Mouse (Mus musculus): ENCODE data around the gene Spag9.
"Not testable (repeated sequence)": the region's sequence is repeated elsewhere in the genome, so short reads cannot be mapped to it uniquely, and the experiment has no call there.

Gene Spag9

DNA sequence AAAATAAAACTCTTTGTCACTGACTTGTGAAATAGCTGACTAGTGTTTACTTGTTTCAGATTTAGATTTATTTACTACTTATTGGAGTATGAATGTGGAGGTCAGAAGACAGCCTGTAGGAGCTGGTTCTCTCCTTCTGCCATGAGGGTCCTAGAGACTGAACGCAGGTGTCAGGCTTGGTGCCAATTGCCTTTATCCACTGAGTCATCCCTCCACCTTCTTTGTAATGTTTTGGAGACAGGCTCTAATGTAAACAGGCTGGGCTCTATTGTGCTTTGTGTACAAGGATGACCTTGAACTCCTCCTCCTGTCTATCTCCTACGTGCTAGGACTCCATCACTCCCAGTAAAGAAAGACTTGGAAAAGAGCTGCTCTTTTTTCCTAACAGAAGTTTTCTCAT is 51.4 kb downstream of the Spag9 start:
- no peak for DNase-seq (ENCODE audit: low spot score in 2 of 2)

DNA sequence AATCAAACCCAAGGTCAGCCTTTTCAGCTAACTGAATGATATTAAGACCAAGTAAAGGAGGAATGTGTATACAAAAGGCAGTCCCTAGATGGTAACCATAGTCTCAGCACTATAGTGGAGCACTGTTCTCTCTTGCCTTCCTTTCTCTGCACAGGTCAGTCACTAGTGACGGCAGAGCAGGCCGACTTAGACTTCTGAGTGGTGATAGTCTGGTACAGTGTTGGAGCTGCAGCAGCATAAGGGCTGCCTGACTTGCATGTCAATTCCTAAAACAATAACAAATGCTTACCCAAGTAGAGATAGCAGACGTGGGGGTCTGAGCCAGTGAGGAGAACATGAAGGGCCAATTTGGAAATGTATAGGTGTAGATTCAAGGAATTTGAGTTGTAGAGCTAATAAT is 58.3 kb downstream of the Spag9 start:
- no peak for DNase-seq (ENCODE audit: low spot score in 2 of 2)

DNA sequence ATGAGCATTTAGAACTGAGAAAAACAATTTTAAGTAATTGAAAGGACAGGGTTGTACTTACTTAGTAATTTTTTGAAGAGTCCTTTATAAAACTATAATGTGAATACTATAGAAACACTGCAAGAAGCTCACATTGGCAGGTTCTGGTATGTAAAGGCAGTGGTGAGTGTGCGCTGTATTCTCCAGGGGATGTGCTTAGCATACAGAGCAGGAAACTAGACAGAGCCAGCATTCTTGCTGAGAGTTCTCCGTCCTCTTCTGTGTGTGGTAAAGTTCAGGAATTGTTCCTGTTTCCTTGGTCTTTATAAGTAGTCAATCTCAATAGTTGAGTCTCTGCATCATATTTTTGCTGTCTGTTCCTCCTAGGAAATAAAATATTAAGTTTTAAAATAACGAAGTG is 59.0 kb downstream of the Spag9 start:
- DNase-seq (ENCODE audit: low spot score in 2 of 2): no peak

DNA sequence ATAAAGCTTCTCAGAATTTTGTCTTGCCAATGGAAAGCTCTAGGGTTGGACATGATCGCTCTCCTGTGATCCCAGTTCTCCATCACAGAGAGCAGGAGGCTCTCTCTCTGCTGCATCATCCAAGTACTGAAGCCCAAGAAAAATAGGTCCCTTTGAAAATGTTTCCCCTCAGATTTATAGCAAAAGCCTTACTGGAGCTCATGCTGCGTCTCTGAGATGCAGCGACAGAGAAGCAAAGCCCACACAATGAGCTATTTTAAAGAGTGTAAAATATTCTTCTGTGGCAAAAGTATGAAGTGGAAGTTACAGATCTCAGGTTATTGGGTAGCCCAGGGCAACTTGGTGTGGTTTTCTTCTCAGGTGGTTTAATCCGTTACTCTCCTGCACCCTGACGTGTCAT is 68.0 kb downstream of the Spag9 start:
- no peak for DNase-seq (ENCODE audit: low spot score in 2 of 2)

DNA sequence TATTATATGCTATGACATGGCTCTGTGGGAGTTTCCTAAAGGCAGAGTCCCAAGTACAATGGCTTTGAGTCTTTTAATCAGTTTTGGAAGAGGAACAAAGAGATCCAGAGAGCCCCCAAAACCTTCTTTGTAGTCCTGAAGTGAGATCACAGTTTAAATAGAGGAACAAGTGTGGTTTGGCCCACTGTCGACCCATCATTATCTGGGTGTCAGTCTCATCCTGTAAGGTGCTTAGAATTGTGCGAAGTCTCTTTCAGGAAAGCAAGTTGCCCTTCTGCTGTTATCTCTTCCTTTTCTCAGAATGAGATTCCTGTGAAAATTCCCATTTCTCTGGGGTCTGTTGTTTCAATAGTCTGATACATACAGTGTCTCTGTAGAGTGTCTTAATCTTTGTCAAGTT is 74.6 kb downstream of the Spag9 start:
- no peak for DNase-seq (ENCODE audit: low spot score in 2 of 2)

DNA sequence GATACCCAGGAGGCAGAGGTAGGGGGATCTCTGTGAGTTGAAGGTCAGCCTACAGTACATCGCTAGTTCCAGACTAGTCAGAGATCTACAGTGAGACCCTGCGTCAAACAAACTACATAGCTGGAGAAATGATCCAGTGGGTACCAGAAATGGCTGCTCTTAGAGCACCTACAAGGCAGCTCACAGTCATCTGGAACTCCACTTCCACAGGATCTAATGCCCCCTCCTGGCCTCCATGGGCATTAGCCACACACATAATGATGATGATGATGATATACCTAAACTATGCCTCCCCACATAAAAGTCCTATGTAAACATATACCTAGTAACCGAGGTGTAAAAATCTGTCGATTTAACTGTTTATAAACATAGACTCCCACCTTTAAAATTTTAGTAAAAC is 77.4 kb downstream of the Spag9 start:
- no peak for DNase-seq (ENCODE audit: low spot score in 2 of 2)

DNA sequence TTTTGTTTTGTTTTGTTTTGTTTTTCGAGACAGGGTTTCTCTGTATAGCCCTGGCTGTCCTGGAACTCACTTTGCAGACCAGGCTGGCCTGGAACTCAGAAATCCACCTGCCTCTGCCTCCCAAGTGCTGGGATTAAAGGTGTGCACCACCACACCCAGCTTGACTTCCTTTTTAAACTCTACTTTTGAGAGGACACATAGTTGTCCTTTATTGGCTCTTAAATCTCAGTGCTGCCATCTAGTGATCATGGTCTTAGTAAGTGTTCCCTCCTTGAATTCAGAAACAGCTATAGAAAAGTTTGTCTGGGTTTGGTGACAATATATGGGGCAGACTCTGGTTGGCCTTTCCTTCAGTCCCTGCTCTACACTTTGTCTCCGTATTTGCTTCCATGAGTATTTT is 91.1 kb downstream of the Spag9 start:
- not testable (repeated sequence) for DNase-seq (ENCODE audit: low spot score in 2 of 2)

DNA sequence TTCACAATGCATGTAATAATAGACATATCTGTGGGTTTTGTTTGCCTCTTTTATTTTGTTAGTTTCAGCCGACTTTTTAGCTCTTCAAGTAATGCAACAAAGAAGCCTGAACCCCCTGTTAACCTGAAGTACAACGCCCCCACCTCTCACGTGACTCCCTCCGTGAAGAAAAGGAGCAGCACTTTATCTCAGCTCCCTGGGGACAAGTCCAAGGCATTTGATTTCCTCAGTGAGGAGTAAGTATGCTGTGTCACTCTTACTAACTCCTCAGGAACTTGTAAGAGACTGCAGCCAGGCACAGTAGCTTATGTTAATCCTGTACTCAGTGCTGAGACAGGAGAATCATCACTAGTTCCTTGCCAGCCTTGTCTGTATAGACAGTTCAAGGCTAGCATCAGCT is 94.6 kb downstream of the Spag9 start:
- no peak for DNase-seq (ENCODE audit: low spot score in 2 of 2)

DNA sequence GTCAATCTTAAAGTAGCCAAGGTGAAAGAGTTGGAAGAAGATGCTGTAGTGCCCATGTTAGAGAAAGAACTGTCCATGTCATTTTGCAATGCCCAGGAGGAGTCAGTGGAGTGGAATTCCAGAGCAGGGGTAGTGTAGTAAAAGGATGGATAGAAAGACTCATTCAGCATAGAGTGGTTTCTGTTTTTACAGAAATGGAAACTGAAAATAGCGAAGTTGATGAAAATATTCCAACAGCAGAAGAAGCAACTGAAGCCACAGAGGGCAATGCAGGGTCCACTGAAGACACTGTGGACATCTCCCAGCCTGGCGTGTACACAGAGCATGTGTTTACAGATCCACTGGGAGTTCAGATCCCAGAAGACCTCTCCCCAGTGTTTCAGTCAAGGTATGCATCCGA is 101.6 kb downstream of the Spag9 start:
- DNase-seq (ENCODE audit: low spot score in 2 of 2): no peak

DNA sequence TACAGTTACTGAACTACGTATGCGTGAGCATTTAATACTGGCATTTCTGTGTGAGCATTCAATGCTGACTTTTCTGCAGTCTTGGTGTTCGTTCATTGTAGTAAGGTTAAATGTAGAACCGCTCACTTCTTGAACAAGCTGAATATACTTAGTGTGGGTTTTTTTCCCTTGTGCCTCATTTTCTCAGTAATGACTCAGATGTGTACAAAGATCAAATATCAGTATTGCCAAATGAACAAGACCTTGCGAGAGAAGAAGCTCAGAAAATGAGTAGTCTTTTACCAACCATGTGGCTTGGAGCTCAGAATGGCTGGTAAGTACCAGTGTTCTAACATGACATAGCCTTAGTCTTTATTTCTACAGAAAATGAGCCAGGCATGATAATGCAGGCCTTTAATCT is 102.9 kb downstream of the Spag9 start:
- DNase-seq (ENCODE audit: low spot score in 2 of 2): no peak

DNA sequence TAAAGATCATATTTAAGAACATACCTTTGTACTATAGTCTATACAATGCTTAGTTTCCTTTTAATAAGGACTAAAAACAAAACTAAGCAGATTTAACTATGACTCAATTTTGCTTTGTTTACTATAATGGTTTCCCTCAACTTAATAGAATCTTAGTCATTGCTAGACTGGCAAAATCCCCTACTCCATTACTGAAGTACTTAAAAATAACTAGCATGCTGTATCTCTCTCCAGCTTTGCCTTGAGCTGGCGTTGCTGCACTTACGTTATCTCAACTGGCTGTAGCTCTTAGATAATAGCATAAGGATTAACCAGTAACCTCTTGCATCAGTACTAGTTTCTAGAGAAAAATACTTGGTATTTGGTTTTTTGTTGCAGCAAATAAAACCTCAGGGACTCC is 117.9 kb downstream of the Spag9 start:
- DNase-seq (ENCODE audit: low spot score in 2 of 2): no peak

DNA sequence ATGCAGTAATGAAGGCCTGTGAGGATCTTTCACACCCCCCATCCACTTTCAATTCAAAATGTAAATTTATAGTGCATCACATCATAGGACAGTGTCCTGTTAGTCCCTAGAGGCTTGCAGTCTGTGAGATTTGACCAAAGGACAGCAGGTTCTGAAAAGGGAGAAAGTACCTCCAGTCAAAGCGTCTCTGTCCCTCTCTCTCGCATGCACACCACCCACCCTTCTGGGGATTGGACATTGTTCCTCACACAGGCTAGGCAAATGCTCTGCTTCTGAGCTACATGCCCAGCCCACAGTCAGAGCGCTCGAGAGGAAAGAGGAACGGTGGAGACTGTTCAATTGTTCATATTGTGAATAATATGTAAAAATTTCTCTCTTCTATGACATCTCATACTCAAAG is 119.5 kb downstream of the Spag9 start:
- DNase-seq (ENCODE audit: low spot score in 2 of 2): peak in 1 of 2 experiments; percentile 36

DNA sequence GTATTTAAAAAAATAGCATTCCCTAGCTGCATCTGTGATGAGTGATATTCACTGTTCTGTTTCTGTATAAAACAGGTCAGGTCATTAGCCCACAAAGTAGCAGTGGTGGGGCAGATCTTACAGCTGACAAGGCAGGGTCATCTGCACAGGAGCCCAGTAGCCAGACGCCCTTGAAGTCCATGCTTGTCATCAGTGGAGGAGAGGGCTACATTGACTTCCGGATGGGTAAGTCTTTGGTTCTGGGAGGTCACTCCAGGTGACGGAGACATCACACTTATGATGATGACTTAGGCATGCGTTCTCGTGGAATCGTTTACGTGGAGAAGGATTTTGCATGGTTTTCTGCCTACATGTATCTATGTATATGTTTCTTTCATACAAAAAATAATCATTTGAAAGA is 120.8 kb downstream of the Spag9 start:
- DNase-seq (ENCODE audit: low spot score in 2 of 2): peak in 1 of 2 experiments; percentile 51

DNA sequence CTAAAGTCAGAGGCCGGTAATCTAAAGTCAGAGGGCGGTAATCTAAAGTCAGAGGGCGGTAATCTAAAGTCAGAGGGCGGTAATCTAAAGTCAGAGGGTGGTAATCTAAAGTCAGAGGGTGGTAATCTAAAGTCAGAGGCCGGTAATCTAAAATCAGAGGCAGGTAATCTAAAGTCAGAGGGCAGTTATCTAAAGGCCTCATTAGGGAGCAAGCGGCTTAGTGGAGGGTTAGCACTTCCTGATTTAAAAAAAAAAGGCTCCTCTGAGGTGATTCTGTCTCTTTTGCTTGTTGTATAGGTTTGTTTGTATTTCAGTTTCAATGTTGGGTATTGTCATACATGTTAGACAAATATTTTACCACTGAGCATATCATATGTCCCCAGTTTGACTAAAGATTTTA is 121.9 kb downstream of the Spag9 start:
- no peak for DNase-seq (ENCODE audit: low spot score in 2 of 2)

DNA sequence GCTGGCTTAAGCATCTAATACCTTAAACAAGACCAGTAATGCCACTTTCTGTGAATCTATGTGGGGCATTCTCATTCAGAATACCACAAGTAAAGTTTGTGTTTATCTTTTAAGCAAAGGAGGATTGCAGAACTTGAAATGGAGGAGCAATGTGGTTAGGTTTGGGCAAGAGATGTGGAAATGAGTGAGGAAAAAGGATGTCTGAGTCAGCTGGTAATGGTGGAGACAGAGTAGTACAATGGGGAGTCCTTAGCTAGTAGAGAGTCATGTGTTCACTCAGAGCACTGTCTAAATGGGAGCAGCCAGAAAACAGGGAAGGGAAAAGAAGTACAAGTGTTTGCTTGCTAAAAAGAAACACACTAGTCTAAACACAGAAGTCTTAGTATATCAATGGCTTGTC is 122.7 kb downstream of the Spag9 start:
- peak in 1 of 2 experiments; percentile 28 for DNase-seq (ENCODE audit: low spot score in 2 of 2)

DNA sequence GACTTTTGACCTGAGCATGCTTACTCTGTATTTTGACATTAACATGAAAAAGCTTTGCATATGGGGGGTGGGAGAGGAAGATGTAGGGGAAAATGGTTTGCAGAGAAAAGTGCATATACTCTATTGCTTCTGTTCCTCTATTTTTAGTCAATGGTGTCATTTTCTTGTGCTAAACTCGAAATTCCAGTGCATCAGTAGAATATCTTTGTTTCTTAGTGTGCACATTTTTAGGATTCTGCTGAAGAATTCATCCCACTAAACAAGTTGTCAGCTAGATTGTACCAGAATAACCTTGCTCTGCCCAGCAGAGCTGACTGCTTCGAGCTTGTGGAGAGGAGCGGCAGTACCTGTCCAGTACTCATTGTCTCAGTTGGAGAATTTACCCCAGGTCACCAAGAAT is 124.8 kb downstream of the Spag9 start:
- peak in 1 of 2 experiments; percentile 27 for DNase-seq (ENCODE audit: low spot score in 2 of 2)

DNA sequence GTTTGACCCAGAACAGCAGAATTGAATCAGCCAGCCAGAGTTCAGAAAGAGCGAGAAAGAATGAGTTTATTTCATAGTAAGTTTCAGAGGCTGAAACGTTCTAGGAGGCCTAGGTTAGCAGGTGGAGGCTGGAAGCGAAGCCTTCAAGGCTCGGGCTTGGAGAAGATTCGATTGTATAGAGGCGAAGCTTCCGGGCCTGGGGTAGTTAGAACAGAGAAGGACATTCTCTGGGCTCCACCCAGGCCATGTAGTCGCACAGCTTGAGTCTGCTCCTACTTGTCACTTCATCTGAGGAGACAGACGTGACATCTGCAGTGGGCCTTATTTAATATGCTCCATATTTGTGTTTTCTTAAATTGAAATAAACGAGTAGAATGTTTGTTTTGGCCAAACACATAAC is 125.6 kb downstream of the Spag9 start:
- DNase-seq (ENCODE audit: low spot score in 2 of 2): peak in 1 of 2 experiments; percentile 51

DNA sequence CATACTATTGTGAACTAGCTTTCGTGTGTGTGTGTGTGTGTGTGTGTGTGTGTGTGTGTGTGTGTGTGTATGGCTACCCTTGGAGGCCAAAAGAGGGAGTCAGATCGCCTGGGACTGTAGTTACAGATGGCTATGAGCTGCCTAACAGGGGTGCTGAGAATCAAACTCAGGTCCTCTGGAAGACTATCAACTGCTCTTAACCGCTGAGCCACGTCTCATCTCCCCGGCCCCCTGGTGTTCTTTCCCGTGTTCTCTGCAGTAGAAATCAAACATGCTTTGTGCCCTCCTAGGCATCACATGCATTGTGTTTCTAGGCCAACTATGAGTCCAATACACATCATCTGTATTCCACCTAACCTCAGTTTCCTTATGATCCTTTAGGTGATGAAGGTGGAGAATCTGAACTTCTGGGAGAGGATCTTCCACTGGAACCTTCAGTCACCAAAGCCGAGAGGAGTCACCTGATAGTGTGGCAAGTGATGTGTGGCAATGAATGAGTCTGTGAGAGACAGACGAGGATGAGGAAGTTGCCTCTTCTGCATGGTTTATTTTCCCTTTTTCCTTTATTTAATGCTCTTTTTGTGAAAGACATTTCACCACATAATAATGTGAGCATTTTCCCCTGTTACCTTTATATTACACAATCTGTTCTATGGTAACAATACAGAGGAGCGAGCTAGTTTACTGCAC is 126.6 kb downstream of the Spag9 start:
- DNase-seq (ENCODE audit: low spot score in 2 of 2): peak in 1 of 2 experiments; percentile 41

DNA sequence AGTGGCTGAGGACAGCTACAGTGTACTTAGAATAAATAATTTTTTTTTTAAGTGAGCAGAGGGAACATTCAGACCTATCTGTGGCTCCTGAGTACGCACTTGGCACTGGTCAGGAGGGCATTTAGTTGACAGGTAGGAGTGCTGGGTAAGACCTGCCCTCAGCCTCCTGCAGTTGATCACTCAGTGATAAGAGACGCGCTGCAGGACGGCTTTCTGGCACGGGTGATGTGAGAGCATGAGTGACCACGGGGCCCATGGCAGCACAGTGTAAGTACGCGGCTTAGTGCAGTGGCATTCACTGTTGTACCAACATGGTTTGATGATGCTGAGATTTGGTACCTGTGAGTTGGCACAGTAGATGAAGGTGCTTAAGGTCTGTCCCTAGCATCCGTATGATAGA is 130.8 kb downstream of the Spag9 start:
- DNase-seq (ENCODE audit: low spot score in 2 of 2): peak in 1 of 2 experiments; percentile 55

DNA sequence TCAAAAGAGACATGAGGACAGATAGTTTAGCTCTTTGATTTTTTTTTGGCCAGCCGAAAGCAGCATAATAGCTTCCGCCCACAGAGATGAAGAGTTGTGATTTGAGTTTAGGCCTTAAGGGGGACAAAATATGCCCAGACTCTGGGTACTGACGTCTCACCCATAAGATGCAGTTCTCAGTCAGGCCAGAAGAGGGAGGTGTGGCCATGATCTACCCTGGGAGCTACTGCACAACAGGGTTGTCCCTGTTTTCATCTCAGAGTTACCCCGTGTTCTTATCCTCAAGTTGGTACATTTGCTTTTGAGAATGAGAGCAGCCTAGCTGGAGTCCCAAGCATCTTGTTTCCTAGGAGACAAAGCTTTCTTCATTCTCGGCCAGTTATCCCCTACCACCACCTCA is 132.1 kb downstream of the Spag9 start:
- peak; percentile 77 to 89 for DNase-seq (ENCODE audit: low spot score in 2 of 2)

DNA sequence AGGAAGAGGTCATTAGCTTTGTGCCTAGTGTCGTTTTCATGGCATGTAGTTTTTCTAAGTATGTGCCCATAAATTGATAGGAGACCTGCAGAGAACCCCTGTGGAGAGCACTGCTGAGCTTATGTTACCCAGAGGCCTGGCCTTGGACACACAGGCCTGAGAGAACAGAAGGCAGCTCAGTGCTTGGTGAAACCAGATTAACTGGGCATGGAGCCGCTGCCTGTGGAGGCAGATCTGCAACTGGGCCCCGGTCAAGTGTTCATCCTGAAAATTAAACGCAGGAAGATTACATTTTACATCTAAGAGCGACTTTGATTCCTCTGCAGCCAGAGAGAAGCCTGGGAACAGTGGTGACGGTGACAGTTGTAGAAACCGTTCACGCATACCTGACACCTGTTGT is 132.6 kb downstream of the Spag9 start:
- DNase-seq (ENCODE audit: low spot score in 2 of 2): peak in 1 of 2 experiments; percentile 58

DNA sequence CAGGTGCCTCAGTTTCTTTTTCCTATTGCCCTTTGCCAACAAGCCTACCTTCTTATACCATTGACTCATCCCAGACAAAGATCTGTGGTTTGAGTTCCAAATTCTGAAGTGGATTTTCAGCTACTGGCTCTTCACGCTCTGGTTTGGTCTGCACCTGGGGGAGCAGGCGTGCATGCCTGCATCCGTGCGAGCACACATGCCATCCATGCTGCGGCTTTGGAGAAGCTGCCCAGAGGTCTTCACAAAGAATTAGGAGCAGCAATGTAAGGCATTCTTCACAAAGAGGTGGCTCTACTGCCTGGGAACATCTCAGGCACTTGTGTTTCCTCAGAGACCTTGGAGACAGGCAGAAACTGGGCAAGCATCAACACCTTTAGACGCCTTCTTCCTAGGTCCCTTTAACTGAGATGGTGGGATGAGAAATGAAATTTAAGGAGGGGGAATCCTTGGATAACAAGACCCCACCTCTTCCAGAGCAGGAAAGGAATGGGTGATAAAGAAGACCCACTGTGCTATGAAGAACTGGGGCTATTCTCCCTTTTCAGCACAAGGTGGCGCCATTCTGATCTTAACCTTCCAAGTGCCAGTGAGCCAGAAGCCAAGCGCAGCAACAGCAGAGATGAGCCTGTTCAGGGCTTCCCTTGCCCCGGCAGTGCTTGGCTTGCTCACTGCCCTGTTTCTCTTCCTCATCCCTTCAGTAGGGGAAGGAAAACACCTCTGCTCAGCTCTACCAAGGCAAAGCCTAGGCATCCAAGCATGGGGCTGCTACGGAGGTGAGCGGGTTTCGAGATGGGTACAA is 133.6 kb downstream of the Spag9 start:
- DNase-seq (ENCODE audit: low spot score in 2 of 2): peak; percentile 45 to 49

Measured in spleen, postnatal 4 days (tissue).